Mouse (Mus musculus): ENCODE results near the gene Eif4g1.

GRCm38 (mm10) chr16:20739845-20740244, 71.7 kb downstream of the Eif4g1 start:
- TF ChIP-seq POLR2A (IDR thresholded peaks at IDR 0.05; ENCODE audit: low read depth, low read length) (no peak), CTCF (IDR thresholded peaks at IDR 0.05; ENCODE audit: extremely low read depth, insufficient read length, insufficient replicate concordance, low read depth, low read length) (no peak)
